11 mouse cellular contexts compared by ENCODE assay signal in genomic region chr14:45462875-45463475, GRCm38 (mm10). TPM values are rescaled to one million over a fixed set of nuclear protein-coding genes. Genes with fewer than 3 reads are reported as not detected.
DNase-seq lines count a peak whose midpoint lies in the region; ATAC-seq and TF ChIP-seq lines count a peak whose summit lies in the region.
"Had no signal": no experiment of that assay in that cellular context is flagged by ENCODE, and none has a peak within 500 bp of the region (broad histone marks: within the 10 kb centered on the region; RNA-seq: fewer than 3 reads in every experiment).

No protein-coding gene starts in this region.

- H3K9ac ChIP-seq in kidney, postnatal 0 days (ENCODE audit: low read depth, low read length) = no peak overlapping the region
- no peak overlapping the region for H3K9ac ChIP-seq in intestine, embryonic 14.5 days (ENCODE audit: low read length)
- H3K9ac ChIP-seq in neural tube, embryonic 14.5 days (replicated peaks; ENCODE audit: low read depth, low read length) = no peak overlapping the region

- TF ChIP-seq CTCF in kidney, postnatal 0 days (IDR thresholded peaks at IDR 0.05; ENCODE audit: low read depth) = no peak
- TF ChIP-seq CTCF in thymus, adult 2 months (IDR thresholded peaks at IDR 0.05; ENCODE audit: borderline replicate concordance, control insufficient read depth, extremely low read depth, insufficient read depth, low read length, poor library complexity) = no peak

- H3K27me3 ChIP-seq in kidney, postnatal 0 days (ENCODE audit: insufficient read depth, low read length) = no peaks in the 10 kb centered on the region
- no peaks in the 10 kb centered on the region for H3K27me3 ChIP-seq in forebrain, embryonic 10.5 days (ENCODE audit: poor library complexity, severe bottlenecking)
- no peaks in the 10 kb centered on the region for H3K27me3 ChIP-seq in intestine, embryonic 14.5 days (replicated peaks; ENCODE audit: control insufficient read depth, insufficient read depth, low read length)
- H3K27me3 ChIP-seq in neural tube, embryonic 14.5 days (ENCODE audit: control insufficient read depth, insufficient read depth, low read length) = no peaks in the 10 kb centered on the region
- no peaks in the 10 kb centered on the region for H3K27me3 ChIP-seq in thymus, adult 2 months (ENCODE audit: control insufficient read depth, insufficient read depth, low read length)
- H3K27me3 ChIP-seq: Patski had no signal

- no peak for TF ChIP-seq POLR2A in thymus, adult 2 months (IDR thresholded peaks at IDR 0.05; ENCODE audit: control insufficient read depth, extremely low read depth, insufficient read depth, low read length, poor library complexity)

- peak overlapping the region; percentile 10; the same call in 1 of the 2 replicates for H3K4me2 ChIP-seq in kidney, postnatal 0 days (ENCODE audit: low read length)
- no peak overlapping the region for H3K4me2 ChIP-seq in intestine, embryonic 14.5 days (ENCODE audit: low read length)
- no peak overlapping the region for H3K4me2 ChIP-seq in neural tube, embryonic 14.5 days (ENCODE audit: low read depth, low read length)

- H3K9me3 ChIP-seq in kidney, postnatal 0 days (replicated peaks; ENCODE audit: low read length) = no peaks in the 10 kb centered on the region
- no peaks in the 10 kb centered on the region for H3K9me3 ChIP-seq in forebrain, embryonic 10.5 days
- H3K9me3 ChIP-seq in intestine, embryonic 14.5 days (ENCODE audit: control insufficient read depth, low read length) = no peaks in the 10 kb centered on the region
- no peaks in the 10 kb centered on the region for H3K9me3 ChIP-seq in neural tube, embryonic 14.5 days (ENCODE audit: control insufficient read depth, low read length)

- H3K4me3 ChIP-seq in kidney, postnatal 0 days (replicated peaks; ENCODE audit: low read depth, low read length) = no peak overlapping the region
- no peak overlapping the region for H3K4me3 ChIP-seq in forebrain, embryonic 10.5 days
- H3K4me3 ChIP-seq in intestine, embryonic 14.5 days (ENCODE audit: low read depth, low read length) = no peak overlapping the region
- no peak overlapping the region for H3K4me3 ChIP-seq in neural tube, embryonic 14.5 days (ENCODE audit: low read depth, low read length)
- no peak overlapping the region for H3K4me3 ChIP-seq in thymus, adult 2 months (ENCODE audit: control insufficient read depth, insufficient read depth, low read length)
- H3K4me3 ChIP-seq: megakaryocyte, embryonic 14.5 days had no signal

- no peak; the same call in 1 of the 2 replicates for ATAC-seq in kidney, postnatal 0 days (replicated peaks; ENCODE audit: low FRiP score, low read depth)
- ATAC-seq in intestine, embryonic 14.5 days (replicated peaks; ENCODE audit: low FRiP score, low TSS enrichment, low read depth) = no peak
- peak; percentile 41; the same call in 1 of the 2 replicates for ATAC-seq in neural tube, embryonic 14.5 days (ENCODE audit: low read depth)

- WGBS in kidney, postnatal 0 days = 78% methylated on average over 10 of the region's 10 CpGs
- WGBS in forebrain, embryonic 10.5 days = 44% methylated on average over 10 of the region's 10 CpGs
- 63% methylated on average over 10 of the region's 10 CpGs for WGBS in intestine, embryonic 14.5 days
- 38% methylated on average over 10 of the region's 10 CpGs for WGBS in neural tube, embryonic 14.5 days
- WGBS in thymus, adult 2 months = 89% methylated on average over 10 of the region's 10 CpGs

- peaks cover 64% of the 10 kb centered on the region for H3K36me3 ChIP-seq in kidney, postnatal 0 days (ENCODE audit: insufficient read depth, low read length)
- H3K36me3 ChIP-seq in forebrain, embryonic 10.5 days (replicated peaks) = peaks cover 89% of the 10 kb centered on the region
- H3K36me3 ChIP-seq in intestine, embryonic 14.5 days (ENCODE audit: control insufficient read depth, insufficient read depth, low read length) = peaks cover 85% of the 10 kb centered on the region
- H3K36me3 ChIP-seq in neural tube, embryonic 14.5 days (ENCODE audit: control insufficient read depth, insufficient read depth, low read length) = peaks cover 23% of the 10 kb centered on the region
- H3K36me3 ChIP-seq in thymus, adult 2 months (ENCODE audit: control insufficient read depth, insufficient read depth, low read length) = no peaks in the 10 kb centered on the region

- peak overlapping the region; percentile 83 for H3K27ac ChIP-seq in kidney, postnatal 0 days
- H3K27ac ChIP-seq in forebrain, embryonic 10.5 days = peak overlapping the region; percentile 78
- H3K27ac ChIP-seq in intestine, embryonic 14.5 days (ENCODE audit: low read depth) = peak overlapping the region; percentile 67; the same call in 1 of the 2 replicates
- H3K27ac ChIP-seq in neural tube, embryonic 14.5 days (ENCODE audit: low read depth, low read length) = peak overlapping the region; percentile 60
- no peak overlapping the region for H3K27ac ChIP-seq in thymus, adult 2 months (ENCODE audit: control insufficient read depth, insufficient read depth, low read length)

- DNase-seq in kidney, postnatal 0 days (ENCODE audit: low spot score) = no peak
- no peak for DNase-seq in kidney, adult 11 months
- no peak for DNase-seq in forebrain, embryonic 10.5 days (ENCODE audit: extremely low spot score, low spot score)
- DNase-seq in intestine, embryonic 14.5 days (ENCODE audit: low spot score) = no peak
- DNase-seq in ovary, postnatal 14 days (ENCODE audit: low spot score) = no peak
- DNase-seq in thymus, adult 2 months = no peak
- DNase-seq in cerebellum, adult 8-10 months = no peak
- DNase-seq: cerebellum, postnatal 36 days had no signal

- H3K4me1 ChIP-seq in kidney, postnatal 0 days (replicated peaks; ENCODE audit: insufficient read depth, low read length) = 0 out of 2 replicates have a peak, but pooled peaks cover 11% of the 10 kb centered on the region
- peaks cover 31% of the 10 kb centered on the region for H3K4me1 ChIP-seq in forebrain, embryonic 10.5 days
- peaks cover 24% of the 10 kb centered on the region for H3K4me1 ChIP-seq in intestine, embryonic 14.5 days (replicated peaks; ENCODE audit: control insufficient read depth, insufficient read depth, low read length)
- peaks cover 15% of the 10 kb centered on the region for H3K4me1 ChIP-seq in neural tube, embryonic 14.5 days (ENCODE audit: control insufficient read depth, insufficient read depth, low read length)
- no peaks in the 10 kb centered on the region for H3K4me1 ChIP-seq in thymus, adult 2 months (replicated peaks; ENCODE audit: control insufficient read depth, insufficient read depth, low read length)
- H3K4me1 ChIP-seq: megakaryocyte, embryonic 14.5 days had no signal

RNA-seq across cellular contexts. Expression of gene Gnpnat1, which starts 58.3 kb away (rescaled TPM):
- 79.0 and 83.3 TPM in 2 replicates for polyA plus RNA-seq in kidney, postnatal 0 days (2015; fragmentation: Nextera tagmentation; extraction: Ambion mirVana)
- polyA plus RNA-seq in forebrain, embryonic 10.5 days (2016; fragmentation: Nextera tagmentation; extraction: Ambion mirVana) = 41.1 and 45.9 TPM in 2 replicates
- polyA plus RNA-seq in intestine, embryonic 14.5 days (2014; fragmentation: Nextera tagmentation; extraction: Ambion mirVana) = 66.5 and 75.3 TPM in 2 replicates
- 30.8 and 31.0 TPM in 2 replicates for polyA plus RNA-seq in neural tube, embryonic 14.5 days (2014; fragmentation: Nextera tagmentation; extraction: Ambion mirVana)
- 3.6 and 4.0 TPM in 2 replicates for polyA plus RNA-seq in thymus, adult 2 months (2012; rRNA removed)
